Mouse (Mus musculus) liver, postnatal 0 days (tissue): ENCODE results near the gene Rgs2. TPM values are rescaled to one million over a fixed set of nuclear protein-coding genes. Genes with fewer than 3 reads are reported as not detected.

Experiments used
- ATAC-seq: fragments of 200-750 bp; cut with Nextera tagmentation; 2 replicates; pipeline ENCODE4 v1.8.0; 2017; ENCODE audit warnings: mild to moderate bottlenecking, moderate library complexity
- DNase-seq: peaks from one replicate; pipeline ENCODE4 v3.0.0-alpha.2; 2016
- H3K27ac ChIP-seq: fragments of 300-500 bp; sonication (generic); 2 replicates; pipeline ENCODE4 v1.5.1; 2014; ENCODE audit warnings: antibody characterized with exemption, moderate library complexity, mild to moderate bottlenecking, low read depth
- H3K27me3 ChIP-seq: fragments of 300-500 bp; sonication (generic); 2 replicates; pipeline ENCODE4 v1.6.1; 2014; ENCODE audit warnings: low read length, control low read depth, mixed read lengths; ENCODE audit not compliant: insufficient read depth
- H3K36me3 ChIP-seq: fragments of 300-500 bp; sonication (generic); replicated peaks from 2 replicates; pipeline ENCODE4 v1.6.1; 2014; ENCODE audit warnings: mild to moderate bottlenecking, control low read depth, low read length, moderate library complexity, mixed read lengths; ENCODE audit not compliant: insufficient read depth
- H3K4me1 ChIP-seq: fragments of 300-500 bp; sonication (generic); 2 replicates; pipeline ENCODE4 v1.6.1; 2014; ENCODE audit warnings: antibody characterized with exemption, mild to moderate bottlenecking, control low read depth; ENCODE audit not compliant: insufficient read depth
- H3K4me2 ChIP-seq: fragments of 300-500 bp; sonication (generic); 2 replicates; pipeline ENCODE4 v1.6.1; 2014; ENCODE audit warnings: low read depth, mild to moderate bottlenecking, low read length, moderate library complexity, mixed read lengths
- H3K4me3 ChIP-seq: fragments of 300-500 bp; sonication (generic); 2 replicates; pipeline ENCODE4 v1.5.1; 2014; ENCODE audit warnings: low read depth, low read length
- H3K9ac ChIP-seq: fragments of 300-500 bp; sonication (generic); replicated peaks from 2 replicates; pipeline ENCODE4 v1.6.1; 2014; ENCODE audit warnings: mild to moderate bottlenecking, moderate library complexity
- H3K9me3 ChIP-seq: fragments of 300-500 bp; sonication (generic); 2 replicates; pipeline ENCODE4 v1.6.1; 2016; ENCODE audit warnings: mild to moderate bottlenecking, control low read depth, low read length, mixed read lengths
- CTCF ChIP-seq: sonication (generic); IDR thresholded peaks from 2 replicates; pipeline ENCODE4 v1.5.1; 2016; ENCODE audit warnings: antibody characterized with exemption, low read depth
- EP300 ChIP-seq: IDR thresholded peaks from 2 replicates; pipeline ENCODE4 v1.6.1; 2016; ENCODE audit warnings: antibody characterized with exemption, low read depth, mild to moderate bottlenecking
- WGBS: fragments of 180-500 bp; shearing (Covaris S2); extraction: QIAGEN DNeasy Blood & Tissue Kit; methylation state at CpG from one replicate; pipeline ENCODE4 v1.1.7; 2014; ENCODE audit not compliant: insufficient replicate concordance; 5-methylcytosine and 5-hydroxymethylcytosine counted together
- polyA plus RNA-seq: library from polyadenylated mRNA; unstranded; fragments of >200 nt; fragmentation: Nextera tagmentation; extraction: Ambion mirVana; gene quantifications from 2 replicates; pipeline ENCODE4 v1.2.1, GENCODE M21; 2015

Rgs2 gene
- 26.0 and 27.8 TPM in 2 replicates for polyA plus RNA-seq

GRCm38 (mm10) chr1:144003904-144004740 lies at the start of gene Rgs2:
Gene Rgs2 (minus strand): TSS chr1:144004161.
- H3K27ac ChIP-seq: peak within 1 kb of the TSS; percentile 78
- no peak for TF ChIP-seq EP300
- TF ChIP-seq CTCF: peak; percentile 19
- peaks cover 14% of the 10 kb centered on the region for H3K36me3 ChIP-seq
- H3K9me3 ChIP-seq: no peaks in the 10 kb centered on the region
- peak within 1 kb of the TSS; percentile 87 for H3K4me3 ChIP-seq
- H3K4me2 ChIP-seq: peak within 1 kb of the TSS; percentile 74
- ATAC-seq: peak; percentile 95
- DNase-seq: peak; percentile 95
- peaks cover 25% of the 10 kb centered on the region for H3K4me1 ChIP-seq
- WGBS: under 1% methylated on average over 57 of the region's 57 CpGs
- H3K9ac ChIP-seq: peak within 1 kb of the TSS; percentile 88
- no peaks in the 10 kb centered on the region for H3K27me3 ChIP-seq

GRCm38 (mm10) chr1:144053401-144053800 lies 49.4 kb upstream of the Rgs2 start:
- no peak for ATAC-seq
- Histone ChIP-seq H3K36me3 (no peaks in the 10 kb centered on the region), H3K4me1 (no peaks in the 10 kb centered on the region), H3K4me3 (no peak overlapping the region), H3K4me2 (no peak overlapping the region), H3K9me3 (no peaks in the 10 kb centered on the region), H3K27me3 (no peaks in the 10 kb centered on the region), H3K9ac (no peak overlapping the region), H3K27ac (no peak overlapping the region)
- DNase-seq: no peak
- TF ChIP-seq EP300 (no peak), CTCF (no peak)
- 78% methylated on average over 4 of the region's 4 CpGs for WGBS

GRCm38 (mm10) chr1:144041826-144042225 lies 37.9 kb upstream of the Rgs2 start:
- ATAC-seq: no peak
- no peak overlapping the region for H3K4me3 ChIP-seq
- no peaks in the 10 kb centered on the region for H3K27me3 ChIP-seq
- no peak overlapping the region for H3K4me2 ChIP-seq
- TF ChIP-seq EP300: no peak
- WGBS: 71% methylated on average over 2 of the region's 2 CpGs
- no peaks in the 10 kb centered on the region for H3K4me1 ChIP-seq
- no peaks in the 10 kb centered on the region for H3K9me3 ChIP-seq
- H3K27ac ChIP-seq: no peak overlapping the region
- no peak overlapping the region for H3K9ac ChIP-seq
- DNase-seq: no peak
- H3K36me3 ChIP-seq: no peaks in the 10 kb centered on the region

- TF ChIP-seq EP300: no peak
- TF ChIP-seq CTCF: no peak
- no peaks in the 10 kb centered on the region for H3K27me3 ChIP-seq
- H3K27ac ChIP-seq: no peak overlapping the region
- WGBS: 69% methylated on average over 1 of the region's 1 CpGs
- no peak overlapping the region for H3K9ac ChIP-seq
- DNase-seq (no peak), ATAC-seq (no peak)
- no peak overlapping the region for H3K4me3 ChIP-seq
- no peaks in the 10 kb centered on the region for H3K36me3 ChIP-seq
- H3K4me1 ChIP-seq: no peaks in the 10 kb centered on the region
- H3K4me2 ChIP-seq: no peak overlapping the region
- H3K9me3 ChIP-seq: no peaks in the 10 kb centered on the region
Measured at GRCm38 (mm10) chr1:144033498-144033897, 29.5 kb upstream of the Rgs2 start.

- 85% methylated on average over 6 of the region's 6 CpGs for WGBS
- no peaks in the 10 kb centered on the region for H3K4me1 ChIP-seq
- H3K9ac ChIP-seq: no peak overlapping the region
- no peaks in the 10 kb centered on the region for H3K27me3 ChIP-seq
- no peak overlapping the region for H3K27ac ChIP-seq
- ATAC-seq: no peak
- no peak overlapping the region for H3K4me3 ChIP-seq
- no peak for TF ChIP-seq CTCF
- TF ChIP-seq EP300: no peak
- H3K9me3 ChIP-seq: no peaks in the 10 kb centered on the region
- H3K36me3 ChIP-seq: no peaks in the 10 kb centered on the region
- no peak overlapping the region for H3K4me2 ChIP-seq
- no peak for DNase-seq
Measured at GRCm38 (mm10) chr1:144030499-144030898, 26.5 kb upstream of the Rgs2 start.

- H3K27me3 ChIP-seq: no peaks in the 10 kb centered on the region
- WGBS: 88% methylated on average over 10 of the region's 10 CpGs
- DNase-seq: no peak
- no peak for ATAC-seq
- TF ChIP-seq CTCF (no peak), EP300 (no peak)
- H3K27ac ChIP-seq: no peak overlapping the region
- H3K9me3 ChIP-seq: no peaks in the 10 kb centered on the region
- H3K36me3 ChIP-seq: no peaks in the 10 kb centered on the region
- no peak overlapping the region for H3K4me3 ChIP-seq
- H3K4me2 ChIP-seq: no peak overlapping the region
- no peaks in the 10 kb centered on the region for H3K4me1 ChIP-seq
- H3K9ac ChIP-seq: no peak overlapping the region
Measured at GRCm38 (mm10) chr1:144029679-144030078, 25.7 kb upstream of the Rgs2 start.
